Mouse (Mus musculus): ENCODE measurements around the gene Trim13.

DNA sequence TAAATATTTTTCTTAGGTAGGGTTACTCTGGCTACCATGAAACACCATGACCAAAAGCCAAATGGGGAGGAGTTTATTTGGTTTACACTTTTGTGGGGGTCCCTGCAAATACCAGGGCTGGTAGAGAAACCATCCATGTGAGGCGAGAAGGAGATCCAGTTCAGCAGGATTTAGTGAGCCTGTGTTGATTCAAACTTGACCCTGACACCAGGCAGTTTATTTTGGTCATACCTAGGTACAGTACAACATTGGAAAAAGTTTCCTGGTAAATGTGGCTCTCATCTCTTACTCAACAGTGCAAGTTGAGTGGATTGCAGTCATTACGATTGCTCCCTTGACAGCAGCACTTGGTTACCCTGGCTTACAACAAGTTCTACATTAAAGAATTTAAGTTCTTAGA, 15.3 kb downstream of the Trim13 start:
- TF ChIP-seq CTCF (IDR thresholded peaks at IDR 0.05; ENCODE audit: extremely low read depth, insufficient read depth, low read length) (no peak), POLR2A (IDR thresholded peaks at IDR 0.05; ENCODE audit: extremely low read depth, insufficient read depth, low read length) (no peak)

All from cortical plate, adult 2 months (tissue).